Mouse (Mus musculus): ENCODE data around the gene Gid8.

Gene Gid8

DNA sequence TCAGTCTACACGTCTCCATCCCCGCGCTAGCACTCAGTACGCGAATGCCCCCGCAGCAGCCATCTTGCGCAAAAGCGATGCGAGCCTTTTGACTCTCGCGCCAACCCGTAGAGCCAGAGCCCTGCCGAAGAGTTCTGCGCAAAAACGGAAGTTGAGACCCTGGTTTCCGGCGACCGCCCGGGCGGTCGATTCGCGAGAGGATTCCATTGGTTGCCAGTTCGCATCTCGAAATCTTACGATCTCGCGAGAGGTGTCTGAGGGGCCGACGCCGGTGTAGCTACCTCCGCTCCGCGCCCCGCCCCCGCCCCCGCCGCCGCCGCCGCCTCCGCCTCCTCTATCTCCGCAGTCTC lies at the start of gene Gid8, which contains the start of gene Dido1:
TSS of gene Gid8 (plus strand) at position 195 of the 350 bp plus-strand sequence.
TSS of gene Dido1 (minus strand) at position 77 of the 350 bp plus-strand sequence.
- in situ Hi-C loops (cut with MboI; ENCODE audit: low pct_unique_long_range_greater_than_20kb in 1 of 2, low sequenced_read_pairs in 2 of 2, unreplicated experiment in 1 of 2): no loop called here

DNA sequence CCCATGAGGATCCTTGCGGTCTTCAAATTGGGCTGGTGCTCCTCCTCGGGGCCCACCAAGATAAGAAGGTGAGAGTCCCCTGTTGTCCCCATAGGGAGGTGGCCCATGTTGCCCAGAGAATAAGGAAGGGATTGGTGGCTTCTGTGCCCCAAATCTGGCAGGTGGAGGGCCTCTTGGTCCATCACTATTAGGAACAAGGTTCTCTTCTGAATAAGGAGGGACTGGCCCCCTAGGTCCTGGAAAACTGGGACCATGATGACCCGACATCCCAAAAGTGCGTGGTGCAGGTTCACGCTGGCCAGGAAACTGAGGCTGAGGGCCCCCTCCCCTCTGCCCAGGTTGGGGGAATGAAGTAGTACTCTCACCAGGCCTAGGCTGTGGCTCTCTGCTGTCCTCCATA lies 49.4 kb upstream of the Gid8 start:
- in situ Hi-C loops (cut with MboI; ENCODE audit: low pct_unique_long_range_greater_than_20kb in 1 of 2, low sequenced_read_pairs in 2 of 2, unreplicated experiment in 1 of 2): no loop called here

DNA sequence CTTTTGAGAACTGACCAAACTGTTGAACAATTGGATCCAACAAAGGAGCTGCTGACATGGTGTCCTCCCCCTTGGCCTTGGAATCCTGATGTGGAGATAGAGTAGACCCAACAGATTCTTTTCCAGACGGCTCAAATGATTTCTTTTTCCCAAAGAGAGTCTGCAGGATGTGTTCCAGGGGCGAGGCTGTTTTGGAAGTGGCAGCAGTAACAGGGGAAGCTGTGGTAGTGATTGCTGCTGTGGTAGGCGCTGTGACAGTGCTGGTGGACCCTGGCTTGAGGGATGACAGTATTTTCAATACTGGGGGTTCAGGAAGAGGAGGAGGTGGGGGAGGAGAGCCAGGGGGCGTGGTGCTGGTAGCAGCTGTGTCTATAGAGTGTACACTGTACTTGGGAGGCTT lies 47.9 kb upstream of the Gid8 start:
- in situ Hi-C loops (cut with MboI; ENCODE audit: low pct_unique_long_range_greater_than_20kb in 1 of 2, low sequenced_read_pairs in 2 of 2, unreplicated experiment in 1 of 2): no loop called here

GRCm38 (mm10) chr2:180676706-180677105 lies 33.2 kb upstream of the Gid8 start:
- in situ Hi-C loops (cut with MboI; ENCODE audit: low pct_unique_long_range_greater_than_20kb in 1 of 2, low sequenced_read_pairs in 2 of 2, unreplicated experiment in 1 of 2): no loop called here

- in situ Hi-C loops (cut with MboI; ENCODE audit: low pct_unique_long_range_greater_than_20kb in 1 of 2, low sequenced_read_pairs in 2 of 2, unreplicated experiment in 1 of 2): no loop called here
These were observed 31.2 kb upstream of the Gid8 start for GRCm38 (mm10) chr2:180678609-180679140.

DNA sequence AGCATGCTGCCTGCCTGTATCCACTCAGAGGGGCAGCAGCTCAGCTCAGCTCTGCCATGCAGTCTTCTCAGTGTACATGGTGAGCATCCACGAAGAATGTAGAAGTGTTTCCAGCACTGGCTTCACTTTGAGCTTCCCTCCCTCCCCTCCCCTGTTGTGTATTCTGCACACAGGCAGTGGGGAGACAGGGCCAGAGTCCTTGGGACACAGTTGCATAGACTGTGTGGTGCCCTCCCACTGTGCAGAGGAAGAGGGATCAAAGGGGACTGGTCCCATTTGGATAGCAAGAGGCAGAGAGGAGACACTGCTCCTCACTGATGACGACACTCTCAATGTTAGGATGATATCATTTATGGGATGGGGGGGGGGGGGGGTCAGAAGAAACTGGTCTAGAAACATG lies 28.7 kb upstream of the Gid8 start:
- in situ Hi-C loops (cut with MboI; ENCODE audit: low pct_unique_long_range_greater_than_20kb in 1 of 2, low sequenced_read_pairs in 2 of 2, unreplicated experiment in 1 of 2): no loop called here

GRCm38 (mm10) chr2:180683524-180683923 lies 26.4 kb upstream of the Gid8 start:
- in situ Hi-C loops (cut with MboI; ENCODE audit: low pct_unique_long_range_greater_than_20kb in 1 of 2, low sequenced_read_pairs in 2 of 2, unreplicated experiment in 1 of 2): no loop called here

GRCm38 (mm10) chr2:180684031-180684430 lies 25.9 kb upstream of the Gid8 start:
- in situ Hi-C loops (cut with MboI; ENCODE audit: low pct_unique_long_range_greater_than_20kb in 1 of 2, low sequenced_read_pairs in 2 of 2, unreplicated experiment in 1 of 2): no loop called here

DNA sequence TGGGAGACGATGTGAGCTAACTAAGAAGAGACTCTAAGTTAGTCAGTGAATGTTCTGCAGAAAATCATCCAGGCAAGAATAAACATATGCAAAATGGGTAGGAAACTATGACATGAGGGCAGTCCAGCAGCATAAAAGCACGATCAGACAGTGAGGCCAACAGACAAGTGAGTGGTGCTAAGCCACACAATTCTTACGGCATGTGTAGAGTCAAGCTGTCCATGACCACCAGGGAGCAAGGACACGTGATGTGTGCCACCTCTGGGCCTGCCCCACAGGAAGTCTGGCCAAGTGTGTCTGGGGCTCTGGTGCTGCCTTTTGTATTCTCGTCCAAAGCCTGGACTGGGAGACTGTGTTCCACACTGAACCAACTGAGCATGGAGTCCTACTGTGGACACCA lies 20.1 kb upstream of the Gid8 start:
- in situ Hi-C loops (cut with MboI; ENCODE audit: low pct_unique_long_range_greater_than_20kb in 1 of 2, low sequenced_read_pairs in 2 of 2, unreplicated experiment in 1 of 2): no loop called here

- in situ Hi-C loops (cut with MboI; ENCODE audit: low pct_unique_long_range_greater_than_20kb in 1 of 2, low sequenced_read_pairs in 2 of 2, unreplicated experiment in 1 of 2): no loop called here
These were observed 17.3 kb upstream of the Gid8 start for GRCm38 (mm10) chr2:180692630-180693029.

- in situ Hi-C loops (cut with MboI; ENCODE audit: low pct_unique_long_range_greater_than_20kb in 1 of 2, low sequenced_read_pairs in 2 of 2, unreplicated experiment in 1 of 2): no loop called here
These were observed 14.7 kb upstream of the Gid8 start for GRCm38 (mm10) chr2:180695176-180695575.

DNA sequence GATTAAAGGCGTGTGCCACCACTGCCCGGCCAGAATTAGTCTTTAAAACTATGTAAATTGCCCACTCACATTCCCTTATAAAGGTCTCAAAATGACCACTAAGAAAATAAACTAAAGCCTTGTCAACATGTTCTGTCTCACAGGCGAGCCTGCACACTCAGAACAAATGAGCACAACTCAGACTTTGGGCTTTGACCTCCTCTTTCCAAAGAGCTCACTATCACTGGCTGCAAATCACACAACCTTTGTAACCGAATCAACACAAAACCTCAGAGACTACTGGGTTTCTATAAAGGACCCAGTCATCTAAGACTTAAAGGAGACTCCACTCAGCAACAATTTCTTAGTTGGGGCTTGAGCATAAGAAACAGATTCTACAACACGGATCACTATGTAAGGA lies 9.5 kb upstream of the Gid8 start:
- in situ Hi-C loops (cut with MboI; ENCODE audit: low pct_unique_long_range_greater_than_20kb in 1 of 2, low sequenced_read_pairs in 2 of 2, unreplicated experiment in 1 of 2): loop anchor here in 1 of 2 experiments (5.0 kb wide), 1 partner anchor 42 kb away; no protein-coding TSS in a partner anchor

DNA sequence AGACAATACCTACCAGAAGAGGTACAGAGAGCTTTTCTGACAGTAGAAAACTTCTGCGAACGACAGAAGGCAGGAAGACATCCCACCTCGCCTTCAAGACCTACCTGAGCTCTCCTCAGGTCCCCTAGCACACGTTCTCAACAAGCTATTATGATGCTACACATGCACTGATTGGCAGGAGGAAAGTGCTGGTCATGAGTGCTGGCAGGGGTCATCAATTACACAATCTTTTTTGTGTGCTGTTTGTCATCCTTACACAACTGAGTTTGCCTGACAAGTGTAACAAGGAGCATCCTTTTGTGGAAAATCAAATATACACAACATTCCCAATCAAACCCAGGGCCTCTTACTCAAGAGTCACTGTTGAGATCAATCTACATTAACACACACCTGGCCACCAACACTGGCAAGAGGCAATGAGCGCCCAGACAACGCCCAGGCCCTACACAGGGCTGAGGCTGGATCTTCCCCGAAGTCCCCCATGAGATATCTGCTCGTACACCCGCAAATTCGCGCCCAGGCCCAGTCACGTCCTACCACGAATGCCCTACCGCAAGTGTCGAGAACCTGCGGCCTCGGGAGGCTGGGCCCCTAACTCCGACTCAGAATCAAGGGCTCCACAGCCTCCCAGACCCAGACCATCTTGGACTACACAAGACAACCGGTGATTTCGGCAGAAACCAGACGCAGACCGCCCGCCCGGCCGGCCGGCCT lies 8.7 kb upstream of the Gid8 start:
- in situ Hi-C loops (cut with MboI; ENCODE audit: low pct_unique_long_range_greater_than_20kb in 1 of 2, low sequenced_read_pairs in 2 of 2, unreplicated experiment in 1 of 2): loop anchor here in 1 of 2 experiments (5.0 kb wide), 1 partner anchor 41 kb away; no protein-coding TSS in a partner anchor

DNA sequence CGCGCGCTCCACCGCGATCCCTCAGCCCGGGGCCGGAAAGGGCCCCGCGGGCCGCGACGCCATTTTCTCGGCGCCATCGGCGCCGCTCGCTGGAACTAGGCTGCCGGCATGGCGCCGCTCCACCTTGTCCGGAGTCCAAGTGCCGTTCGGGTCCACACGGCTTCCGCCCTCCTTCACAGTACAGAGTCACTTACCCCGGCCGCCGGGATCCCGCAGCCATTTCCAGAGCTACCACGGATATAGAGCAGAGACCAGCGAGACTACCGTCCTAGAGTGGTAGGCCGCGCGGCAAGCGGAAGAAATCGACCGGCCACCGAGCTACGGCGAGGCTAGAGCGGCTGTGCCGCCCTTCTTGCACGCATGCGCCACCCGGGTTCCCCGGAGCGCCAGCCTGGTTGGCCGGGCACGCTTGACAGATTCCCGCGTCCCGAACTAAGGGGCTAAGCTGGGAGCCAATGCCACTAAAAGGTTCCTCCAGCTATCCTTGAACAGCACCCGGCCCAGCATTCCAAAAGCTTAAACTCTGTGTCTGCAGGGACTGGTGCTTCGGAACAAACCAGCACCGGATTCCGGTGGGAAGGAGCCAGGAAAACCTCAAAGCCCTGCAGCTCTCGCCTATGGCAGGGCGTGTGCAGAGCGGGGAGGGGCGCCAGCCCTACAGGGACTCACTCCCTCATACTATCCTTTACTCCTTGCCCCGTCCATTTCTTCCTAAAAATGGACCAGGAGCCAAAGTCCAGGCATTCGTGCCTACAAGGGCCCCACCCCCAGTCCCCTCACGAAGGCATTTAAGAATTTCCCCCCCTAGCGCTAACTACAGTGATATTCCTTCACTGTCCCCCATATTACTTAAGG lies 7.9 kb upstream of the Gid8 start:
- in situ Hi-C loops (cut with MboI; ENCODE audit: low pct_unique_long_range_greater_than_20kb in 1 of 2, low sequenced_read_pairs in 2 of 2, unreplicated experiment in 1 of 2): loop anchor here in 1 of 2 experiments (5.0 kb wide), 1 partner anchor 40 kb away; no protein-coding TSS in a partner anchor

- in situ Hi-C loops (cut with MboI; ENCODE audit: low pct_unique_long_range_greater_than_20kb in 1 of 2, low sequenced_read_pairs in 2 of 2, unreplicated experiment in 1 of 2): loop anchor here in 1 of 2 experiments (5.0 kb wide), 1 partner anchor 40 kb away; no protein-coding TSS in a partner anchor
These were observed 7.2 kb upstream of the Gid8 start for GRCm38 (mm10) chr2:180702701-180703149.

GRCm38 (mm10) chr2:180703175-180703574 lies 6.7 kb upstream of the Gid8 start:
- in situ Hi-C loops (cut with MboI; ENCODE audit: low pct_unique_long_range_greater_than_20kb in 1 of 2, low sequenced_read_pairs in 2 of 2, unreplicated experiment in 1 of 2): loop anchor here in 1 of 2 experiments (5.0 kb wide), 1 partner anchor 39 kb away; no protein-coding TSS in a partner anchor

DNA sequence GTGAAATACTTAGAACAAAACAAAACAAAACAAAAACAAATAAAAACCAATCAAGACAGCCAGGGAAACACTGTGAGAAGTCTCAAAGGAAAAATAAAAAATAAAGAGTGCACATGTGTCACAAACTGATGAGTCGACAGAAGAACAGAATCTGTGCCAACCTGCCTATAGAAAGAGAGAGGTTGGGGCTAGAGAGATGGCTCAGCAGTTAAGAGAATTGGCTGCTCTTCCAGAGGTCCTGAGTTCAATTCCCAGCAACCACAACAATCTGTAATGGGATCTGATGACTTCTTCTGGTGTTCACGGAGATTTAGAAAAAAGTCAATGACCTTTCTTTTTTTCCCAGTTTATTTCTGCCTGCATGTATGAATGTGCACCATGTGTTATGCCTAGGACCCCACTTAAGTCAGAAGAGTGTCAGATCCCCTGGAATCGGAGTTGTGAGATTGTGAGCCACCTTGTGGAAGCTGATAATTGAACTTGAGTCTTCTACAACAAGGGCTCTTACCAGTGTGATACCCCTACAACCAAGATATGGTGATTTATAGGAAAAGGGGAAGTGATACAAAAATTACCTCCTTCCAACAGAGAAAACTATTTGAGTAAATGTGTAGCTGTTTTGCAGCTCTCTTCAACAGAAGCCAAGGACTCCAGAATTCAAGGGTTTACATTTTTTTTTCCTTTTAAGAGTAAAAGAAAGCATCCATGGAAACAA lies 6.1 kb upstream of the Gid8 start:
- in situ Hi-C loops (cut with MboI; ENCODE audit: low pct_unique_long_range_greater_than_20kb in 1 of 2, low sequenced_read_pairs in 2 of 2, unreplicated experiment in 1 of 2): loop anchor here in 1 of 2 experiments (5.0 kb wide), 1 partner anchor 38 kb away; no protein-coding TSS in a partner anchor

DNA sequence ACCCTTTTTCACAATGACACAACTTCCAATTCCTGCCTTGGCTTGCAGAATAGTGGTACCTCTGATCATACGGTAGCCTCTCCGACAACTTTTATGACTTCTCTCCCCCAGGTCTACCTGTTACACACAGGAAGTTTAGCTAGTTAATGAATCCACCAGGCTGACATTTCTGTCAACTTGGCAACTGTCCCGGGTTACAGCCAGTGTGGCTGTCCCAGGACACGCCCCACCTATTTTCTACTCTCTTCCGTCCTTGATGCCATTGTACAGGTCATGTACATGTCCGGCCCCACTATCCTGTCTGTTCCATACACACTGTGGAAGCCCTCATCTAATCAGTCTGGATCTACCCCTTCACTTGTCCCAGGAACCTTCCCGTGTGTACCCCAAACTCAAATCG lies 5.3 kb upstream of the Gid8 start:
- in situ Hi-C loops (cut with MboI; ENCODE audit: low pct_unique_long_range_greater_than_20kb in 1 of 2, low sequenced_read_pairs in 2 of 2, unreplicated experiment in 1 of 2): loop anchor here in 1 of 2 experiments (5.0 kb wide), 1 partner anchor 38 kb away; no protein-coding TSS in a partner anchor
